Mouse (Mus musculus): ENCODE measurements at regions not wholly inside any gene's neighbourhood (a gene's known extent, or its start where the extent isn't known, plus 50 kb on each side); places are given as distances from the start of the nearest gene placed in this dataset.
A peak's percentile ranks its signal among the peaks of the same experiment; 100 is the strongest.

GRCm38 (mm10) chr14:105841888-105842287 lies 54.7 kb downstream of the Spry2 start:
- no peak for DNase-seq (ENCODE audit: low spot score in 2 of 2)

GRCm38 (mm10) chr14:105837533-105837932 lies 59.1 kb downstream of the Spry2 start:
- no peak for DNase-seq (ENCODE audit: low spot score in 2 of 2)

GRCm38 (mm10) chr14:105830701-105831100 lies 65.9 kb downstream of the Spry2 start:
- no peak for DNase-seq (ENCODE audit: low spot score in 2 of 2)

GRCm38 (mm10) chr14:105830301-105830700 lies 66.3 kb downstream of the Spry2 start:
- no peak for DNase-seq (ENCODE audit: low spot score in 2 of 2)

GRCm38 (mm10) chr14:105823129-105823528 lies 73.5 kb downstream of the Spry2 start:
- no peak for DNase-seq (ENCODE audit: low spot score in 2 of 2)

- DNase-seq (ENCODE audit: low spot score in 2 of 2): no peak
These were observed 74.0 kb downstream of the Spry2 start for GRCm38 (mm10) chr14:105822653-105823052.

GRCm38 (mm10) chr14:105819534-105819933 lies 77.1 kb downstream of the Spry2 start:
- no peak for DNase-seq (ENCODE audit: low spot score in 2 of 2)

- DNase-seq (ENCODE audit: low spot score in 2 of 2): no peak
These were observed 77.8 kb downstream of the Spry2 start for GRCm38 (mm10) chr14:105818841-105819240.

- no peak for DNase-seq (ENCODE audit: low spot score in 2 of 2)
These were observed 79.1 kb downstream of the Spry2 start for GRCm38 (mm10) chr14:105817481-105817880.

- no peak for DNase-seq (ENCODE audit: low spot score in 2 of 2)
These were observed 80.8 kb downstream of the Spry2 start for GRCm38 (mm10) chr14:105815827-105816226.

- DNase-seq (ENCODE audit: low spot score in 2 of 2): no peak
These were observed 81.3 kb downstream of the Spry2 start for GRCm38 (mm10) chr14:105815281-105815680.

GRCm38 (mm10) chr14:105813661-105814060 lies 83.0 kb downstream of the Spry2 start:
- no peak for DNase-seq (ENCODE audit: low spot score in 2 of 2)

GRCm38 (mm10) chr14:105813097-105813496 lies 83.5 kb downstream of the Spry2 start:
- no peak for DNase-seq (ENCODE audit: low spot score in 2 of 2)

GRCm38 (mm10) chr14:105805762-105806161 lies 90.9 kb downstream of the Spry2 start:
- no peak for DNase-seq (ENCODE audit: low spot score in 2 of 2)

GRCm38 (mm10) chr14:105805362-105805761 lies 91.3 kb downstream of the Spry2 start:
- DNase-seq (ENCODE audit: low spot score in 2 of 2): no peak

- DNase-seq (ENCODE audit: low spot score in 2 of 2): no peak
These were observed 91.9 kb downstream of the Spry2 start for GRCm38 (mm10) chr14:105804761-105805160.

GRCm38 (mm10) chr14:105803281-105803680 lies 93.3 kb downstream of the Spry2 start:
- DNase-seq (ENCODE audit: low spot score in 2 of 2): no peak

- DNase-seq (ENCODE audit: low spot score in 2 of 2): peak; percentile 9 to 31
These were observed 93.9 kb downstream of the Spry2 start for GRCm38 (mm10) chr14:105802529-105803280.

- DNase-seq (ENCODE audit: low spot score in 2 of 2): no peak
These were observed 96.3 kb downstream of the Spry2 start for GRCm38 (mm10) chr14:105800142-105800925.

- DNase-seq (ENCODE audit: low spot score in 2 of 2): no peak
These were observed 97.2 kb downstream of the Spry2 start for GRCm38 (mm10) chr14:105799401-105799861.

GRCm38 (mm10) chr14:105793010-105793702 lies 103.5 kb downstream of the Spry2 start:
- no peak for DNase-seq (ENCODE audit: low spot score in 2 of 2)

- no peak for DNase-seq (ENCODE audit: low spot score in 2 of 2)
These were observed 106.2 kb downstream of the Spry2 start for GRCm38 (mm10) chr14:105790441-105790840.

Measured in urinary bladder, adult 18-20 months (tissue).